Mouse (Mus musculus): ENCODE measurements around the gene Fam111a. TPM values are rescaled to one million over a fixed set of nuclear protein-coding genes. Genes with fewer than 3 reads are reported as not detected.
A peak's percentile ranks its signal among the peaks of the same experiment; 100 is the strongest.

The Fam111a gene
- polyA plus RNA-seq, 1 experiment from 2014 or later, result 19.9 TPM

DNA sequence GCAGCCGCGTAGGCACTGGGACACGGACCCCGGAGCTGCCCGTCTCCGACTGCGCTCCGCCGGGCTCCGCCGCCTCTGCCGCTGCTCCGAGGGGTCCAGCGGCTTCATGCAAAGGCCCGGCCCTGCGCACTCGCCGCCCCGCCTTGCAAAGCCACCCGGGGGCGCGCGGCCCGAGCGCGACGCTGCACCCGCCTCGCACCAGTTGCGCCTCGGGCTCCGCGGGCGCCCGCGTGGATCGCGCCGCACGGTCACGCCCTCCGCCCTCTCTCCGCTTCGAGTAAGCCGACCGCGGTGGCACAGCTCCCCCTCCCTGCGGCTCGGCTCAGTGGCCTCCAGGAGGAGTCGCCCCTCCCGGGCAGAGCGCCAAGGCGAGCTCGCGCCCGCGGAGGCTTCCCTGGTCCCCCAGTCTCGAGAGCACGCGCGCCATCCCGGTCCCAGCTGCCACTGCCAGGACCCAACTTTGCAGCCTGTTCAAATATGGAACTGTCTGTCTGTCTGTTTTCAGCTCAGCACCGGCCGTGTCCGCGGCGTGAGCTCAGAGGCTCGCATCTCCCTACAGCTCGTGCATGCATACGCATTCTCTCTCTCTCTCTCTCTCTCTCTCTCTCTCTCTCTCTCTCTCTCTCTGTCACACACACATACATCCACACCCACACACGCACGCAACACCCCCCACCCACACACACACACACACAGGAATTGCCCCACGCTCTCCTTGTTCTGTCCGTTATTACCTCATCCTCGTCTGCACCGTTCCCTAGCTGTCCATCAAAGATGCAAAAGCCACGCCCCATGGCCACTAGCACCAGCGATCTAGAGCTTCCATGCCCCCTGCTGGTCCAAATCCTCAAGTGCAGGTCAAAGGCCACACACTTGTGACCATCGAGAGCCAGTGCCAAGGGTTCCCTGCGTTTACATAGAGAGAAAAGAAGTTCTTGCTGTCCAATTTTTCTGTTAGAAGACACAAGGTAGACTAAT lies 43.9 kb upstream of the Fam111a start, which contains the start of gene Dtx4:
Gene Dtx4 (minus strand): TSS at position 85 of the 978 bp plus-strand sequence.
- H3K4me2 ChIP-seq (ENCODE audit: low read length), result peak within 1 kb of the TSS; percentile 67
- peaks cover 11% of the 10 kb centered on the region; the same call in 1 of the 2 replicates for H3K36me3 ChIP-seq (ENCODE audit: control insufficient read depth, insufficient read depth, low read length)
- WGBS, result under 1% methylated on average over 71 of the region's 80 CpGs
- no peaks in the 10 kb centered on the region for H3K27me3 ChIP-seq (replicated peaks; ENCODE audit: control insufficient read depth, insufficient read depth, low read length)
- H3K9ac ChIP-seq (ENCODE audit: low read length), result peak within 1 kb of the TSS; percentile 93
- peaks cover 19% of the 10 kb centered on the region; the same call in 1 of the 2 replicates for H3K4me1 ChIP-seq (replicated peaks; ENCODE audit: control insufficient read depth, insufficient read depth, low read length)
- H3K9me3 ChIP-seq (ENCODE audit: control insufficient read depth, low read length), result no peaks in the 10 kb centered on the region
- peak within 1 kb of the TSS; percentile 94 for H3K27ac ChIP-seq (ENCODE audit: low read depth)
- H3K4me3 ChIP-seq (ENCODE audit: low read depth, low read length), result peak within 1 kb of the TSS; percentile 82
- ATAC-seq (replicated peaks; ENCODE audit: low FRiP score, low TSS enrichment, low read depth) (peak; percentile 93), DNase-seq (ENCODE audit: low spot score) (peak; percentile 96)

DNA sequence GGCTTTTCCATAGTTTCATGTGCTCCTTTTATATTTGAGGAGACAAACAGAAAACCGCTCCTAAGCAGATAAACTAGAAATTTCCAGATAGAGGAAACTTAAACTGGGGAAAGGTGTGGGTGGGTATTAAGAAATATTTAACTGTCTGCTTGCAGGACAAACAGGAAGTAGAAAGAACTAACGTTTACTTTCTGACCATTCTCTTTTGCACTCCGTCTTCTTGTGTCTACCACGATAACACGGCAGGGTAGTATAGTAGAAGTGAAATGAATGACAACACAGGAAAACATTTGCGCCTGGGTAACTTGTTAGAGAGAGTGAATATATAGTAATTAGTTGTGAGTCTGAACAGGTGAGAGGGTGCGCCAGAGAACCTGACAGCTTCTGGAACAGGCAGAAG lies 42.8 kb upstream of the Fam111a start:
- Histone ChIP-seq H3K4me1 (replicated peaks; ENCODE audit: control insufficient read depth, insufficient read depth, low read length) (peaks cover 19% of the 10 kb centered on the region; the same call in 1 of the 2 replicates), H3K4me2 (ENCODE audit: low read length) (no peak overlapping the region), H3K27ac (ENCODE audit: low read depth) (no peak overlapping the region), H3K9me3 (ENCODE audit: control insufficient read depth, low read length) (no peaks in the 10 kb centered on the region), H3K36me3 (ENCODE audit: control insufficient read depth, insufficient read depth, low read length) (0 out of 2 replicates have a peak, but pooled peaks cover 3% of the 10 kb centered on the region), H3K4me3 (ENCODE audit: low read depth, low read length) (no peak overlapping the region), H3K27me3 (replicated peaks; ENCODE audit: control insufficient read depth, insufficient read depth, low read length) (no peaks in the 10 kb centered on the region), H3K9ac (ENCODE audit: low read length) (no peak overlapping the region)
- 68% methylated on average over 7 of the region's 7 CpGs for WGBS
- DNase-seq (ENCODE audit: low spot score) (no peak), ATAC-seq (replicated peaks; ENCODE audit: low FRiP score, low TSS enrichment, low read depth) (no peak)

DNA sequence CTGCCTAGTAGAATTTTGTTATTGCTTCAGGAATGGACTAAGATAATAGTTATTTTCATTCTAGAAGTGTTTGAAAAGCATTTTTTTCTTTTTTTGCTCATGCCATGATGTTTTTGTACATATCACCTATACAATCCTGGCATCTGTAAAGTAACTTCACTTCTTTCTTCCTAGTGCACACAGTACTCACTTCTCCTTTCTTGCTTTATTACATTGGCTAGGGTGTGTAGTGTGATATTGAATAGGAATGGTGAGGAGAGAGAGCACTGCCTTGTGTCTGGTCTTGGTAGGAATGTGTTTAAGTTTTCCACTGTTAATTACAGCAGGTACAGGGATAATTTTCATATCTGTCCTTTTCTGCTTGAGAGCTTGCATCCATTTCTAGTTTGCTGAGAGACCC lies 30.9 kb upstream of the Fam111a start:
- no peak overlapping the region for H3K9ac ChIP-seq (ENCODE audit: low read length)
- no peaks in the 10 kb centered on the region for H3K9me3 ChIP-seq (ENCODE audit: control insufficient read depth, low read length)
- H3K27me3 ChIP-seq (replicated peaks; ENCODE audit: control insufficient read depth, insufficient read depth, low read length), result no peaks in the 10 kb centered on the region
- no peak overlapping the region for H3K4me2 ChIP-seq (ENCODE audit: low read length)
- H3K4me1 ChIP-seq (replicated peaks; ENCODE audit: control insufficient read depth, insufficient read depth, low read length), result no peaks in the 10 kb centered on the region
- ATAC-seq (replicated peaks; ENCODE audit: low FRiP score, low TSS enrichment, low read depth), result no peak
- H3K4me3 ChIP-seq (ENCODE audit: low read depth, low read length), result no peak overlapping the region
- no peak for DNase-seq (ENCODE audit: low spot score)
- no peak overlapping the region for H3K27ac ChIP-seq (ENCODE audit: low read depth)
- H3K36me3 ChIP-seq (ENCODE audit: control insufficient read depth, insufficient read depth, low read length), result no peaks in the 10 kb centered on the region

DNA sequence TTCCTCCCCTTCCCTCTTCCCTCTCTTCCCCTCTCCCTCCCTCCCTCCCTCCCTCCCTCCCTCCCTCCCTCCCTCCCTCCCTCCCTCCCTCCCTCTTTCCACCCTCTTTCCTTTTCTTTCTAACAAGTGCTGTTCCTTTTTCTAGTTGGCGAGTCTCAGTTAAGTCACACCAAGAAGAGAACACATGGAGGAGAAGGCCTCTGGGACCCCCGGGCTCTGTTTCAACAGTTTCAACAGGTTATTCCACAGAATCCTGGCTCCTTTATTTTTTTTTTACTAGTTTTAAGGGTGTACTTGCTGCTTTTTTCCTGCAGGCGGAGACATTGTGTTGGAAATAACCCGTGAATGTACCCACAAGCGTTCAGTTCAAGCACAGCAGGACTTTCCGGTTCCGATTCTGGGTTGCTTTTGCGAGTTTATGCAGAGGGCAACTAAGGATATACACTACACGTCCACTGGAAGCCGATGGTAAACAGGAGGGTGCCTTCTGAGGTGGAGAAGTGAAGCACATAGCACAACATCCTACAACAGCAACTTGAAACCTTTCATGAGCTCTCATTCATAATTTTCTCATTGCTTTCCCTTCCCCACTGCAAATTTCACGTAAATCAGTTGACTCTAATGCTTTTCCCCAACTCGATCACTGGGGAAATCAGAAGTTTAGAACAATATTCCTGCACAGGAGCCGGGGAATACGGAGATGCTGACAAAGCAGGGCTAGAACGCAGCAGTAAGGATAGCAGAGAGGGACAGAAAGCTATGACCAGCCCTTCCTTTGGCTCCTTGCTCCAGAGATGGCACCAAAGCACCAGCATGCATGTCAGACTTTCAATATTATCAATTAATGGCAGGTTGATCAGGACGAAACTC lies 27.6 kb upstream of the Fam111a start:
- Histone ChIP-seq H3K9me3 (ENCODE audit: control insufficient read depth, low read length) (no peaks in the 10 kb centered on the region), H3K27me3 (replicated peaks; ENCODE audit: control insufficient read depth, insufficient read depth, low read length) (no peaks in the 10 kb centered on the region), H3K4me2 (ENCODE audit: low read length) (peak overlapping the region; percentile 83), H3K9ac (ENCODE audit: low read length) (peak overlapping the region; percentile 64), H3K36me3 (ENCODE audit: control insufficient read depth, insufficient read depth, low read length) (no peaks in the 10 kb centered on the region), H3K4me3 (ENCODE audit: low read depth, low read length) (peak overlapping the region; percentile 40), H3K27ac (ENCODE audit: low read depth) (no peak overlapping the region; the same call in 1 of the 2 replicates), H3K4me1 (replicated peaks; ENCODE audit: control insufficient read depth, insufficient read depth, low read length) (no peaks in the 10 kb centered on the region)
- DNase-seq (ENCODE audit: low spot score) (peak; percentile 83), ATAC-seq (replicated peaks; ENCODE audit: low FRiP score, low TSS enrichment, low read depth) (peak; percentile 79)
- WGBS, result 3% methylated on average over 16 of the region's 16 CpGs

DNA sequence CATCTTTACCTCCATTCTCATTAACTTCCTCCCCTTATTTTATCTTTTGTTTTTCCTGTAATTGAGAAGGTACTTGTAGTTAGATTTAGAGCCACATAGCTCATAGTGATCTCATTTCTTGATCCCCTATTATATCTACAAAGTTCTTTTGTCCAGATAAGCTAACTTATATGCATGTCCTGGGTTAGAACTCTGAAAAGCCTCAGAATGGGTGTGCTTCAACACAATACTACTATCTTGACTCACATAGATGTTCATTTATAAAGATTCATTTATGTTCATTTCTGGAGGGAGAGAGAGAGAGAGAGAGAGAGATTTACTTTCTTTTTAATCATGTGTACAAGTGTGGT lies 27.0 kb upstream of the Fam111a start:
- no peaks in the 10 kb centered on the region for H3K36me3 ChIP-seq (ENCODE audit: control insufficient read depth, insufficient read depth, low read length)
- H3K9me3 ChIP-seq (ENCODE audit: control insufficient read depth, low read length), result no peaks in the 10 kb centered on the region
- peak overlapping the region; percentile 83 for H3K4me2 ChIP-seq (ENCODE audit: low read length)
- no peak overlapping the region for H3K27ac ChIP-seq (ENCODE audit: low read depth)
- no peak for DNase-seq (ENCODE audit: low spot score)
- no peak for ATAC-seq (replicated peaks; ENCODE audit: low FRiP score, low TSS enrichment, low read depth)
- no peaks in the 10 kb centered on the region for H3K4me1 ChIP-seq (replicated peaks; ENCODE audit: control insufficient read depth, insufficient read depth, low read length)
- H3K4me3 ChIP-seq (ENCODE audit: low read depth, low read length), result peak overlapping the region; percentile 40
- no peaks in the 10 kb centered on the region for H3K27me3 ChIP-seq (replicated peaks; ENCODE audit: control insufficient read depth, insufficient read depth, low read length)
- no peak overlapping the region for H3K9ac ChIP-seq (ENCODE audit: low read length)

DNA sequence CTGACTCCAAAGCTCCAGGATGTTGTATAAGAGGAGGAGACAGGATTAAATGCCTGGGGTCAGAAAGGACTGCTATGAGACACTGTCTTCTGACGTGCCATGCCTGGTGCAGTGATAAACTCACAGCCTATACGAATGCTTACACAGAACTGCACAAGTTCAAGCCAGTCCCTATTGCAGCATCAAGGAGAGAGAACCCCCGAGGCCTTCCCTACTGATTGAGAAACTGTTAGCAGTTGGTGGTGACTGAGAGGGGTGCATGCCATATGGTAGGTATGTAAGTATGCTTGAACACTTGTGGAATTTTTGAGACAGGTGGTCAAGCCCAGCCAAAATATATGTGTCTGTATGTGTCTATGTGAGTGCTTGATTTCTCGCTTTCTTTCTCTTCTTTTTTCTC lies 22.2 kb upstream of the Fam111a start:
- DNase-seq (ENCODE audit: low spot score), result no peak
- Histone ChIP-seq H3K36me3 (ENCODE audit: control insufficient read depth, insufficient read depth, low read length) (no peaks in the 10 kb centered on the region), H3K9me3 (ENCODE audit: control insufficient read depth, low read length) (no peaks in the 10 kb centered on the region)

DNA sequence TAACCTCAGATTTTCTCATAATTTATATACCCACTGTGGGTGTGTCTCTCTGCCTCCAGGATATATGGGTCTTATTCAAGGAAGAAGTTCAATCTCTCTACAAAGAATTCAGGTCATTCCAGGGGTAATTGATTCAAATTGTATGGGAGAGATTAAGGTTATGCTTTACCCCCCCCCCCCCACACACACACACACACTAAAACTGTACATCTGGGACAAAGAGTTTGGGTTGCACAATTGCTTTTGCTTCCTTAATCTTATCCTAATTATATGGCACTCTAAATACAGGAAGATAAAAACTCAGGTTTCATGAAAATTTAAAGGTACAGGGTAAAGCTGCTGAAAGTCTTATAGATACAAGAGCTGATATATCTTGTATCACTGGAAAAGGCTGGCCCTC lies 8.4 kb upstream of the Fam111a start:
- no peak for ATAC-seq (replicated peaks; ENCODE audit: low FRiP score, low TSS enrichment, low read depth)
- Histone ChIP-seq H3K27ac (ENCODE audit: low read depth) (no peak overlapping the region), H3K4me3 (ENCODE audit: low read depth, low read length) (no peak overlapping the region), H3K27me3 (replicated peaks; ENCODE audit: control insufficient read depth, insufficient read depth, low read length) (no peaks in the 10 kb centered on the region), H3K4me1 (replicated peaks; ENCODE audit: control insufficient read depth, insufficient read depth, low read length) (no peaks in the 10 kb centered on the region), H3K9ac (ENCODE audit: low read length) (no peak overlapping the region), H3K9me3 (ENCODE audit: control insufficient read depth, low read length) (no peaks in the 10 kb centered on the region), H3K4me2 (ENCODE audit: low read length) (no peak overlapping the region), H3K36me3 (ENCODE audit: control insufficient read depth, insufficient read depth, low read length) (no peaks in the 10 kb centered on the region)
- DNase-seq (ENCODE audit: low spot score), result no peak

More for the DNA sequence above, 22.2 kb upstream of the Fam111a start:
- Histone ChIP-seq H3K27ac (ENCODE audit: low read depth) (no peak overlapping the region), H3K4me3 (ENCODE audit: low read depth, low read length) (no peak overlapping the region), H3K27me3 (replicated peaks; ENCODE audit: control insufficient read depth, insufficient read depth, low read length) (no peaks in the 10 kb centered on the region), H3K9ac (ENCODE audit: low read length) (no peak overlapping the region), H3K4me1 (replicated peaks; ENCODE audit: control insufficient read depth, insufficient read depth, low read length) (no peaks in the 10 kb centered on the region), H3K4me2 (ENCODE audit: low read length) (no peak overlapping the region)
- ATAC-seq (replicated peaks; ENCODE audit: low FRiP score, low TSS enrichment, low read depth), result no peak
- WGBS, result 47% methylated on average over 4 of the region's 4 CpGs

DNA sequence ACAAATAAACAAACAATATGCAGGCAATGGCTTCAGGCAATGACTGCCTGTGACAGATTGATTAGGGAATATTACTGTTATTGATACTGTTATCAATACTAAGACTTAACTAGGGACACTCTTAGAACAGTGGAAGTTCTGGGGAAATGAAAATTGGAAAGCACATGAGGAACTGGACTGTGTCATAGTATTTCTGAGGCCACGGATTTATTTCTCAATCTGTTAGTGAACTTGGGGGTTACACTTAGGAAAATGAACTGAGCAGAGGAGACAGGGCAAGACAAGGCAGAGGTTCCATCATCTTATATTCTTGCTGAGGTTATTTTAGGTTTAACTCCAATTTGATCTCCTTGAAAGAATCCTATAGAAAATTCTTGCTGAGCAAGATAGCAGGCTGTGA lies 5.6 kb upstream of the Fam111a start:
- WGBS, result 84% methylated on average over 1 of the region's 1 CpGs
- H3K27me3 ChIP-seq (replicated peaks; ENCODE audit: control insufficient read depth, insufficient read depth, low read length), result no peaks in the 10 kb centered on the region
- H3K4me2 ChIP-seq (ENCODE audit: low read length), result no peak overlapping the region
- H3K27ac ChIP-seq (ENCODE audit: low read depth), result no peak overlapping the region
- no peak overlapping the region for H3K9ac ChIP-seq (ENCODE audit: low read length)
- H3K4me1 ChIP-seq (replicated peaks; ENCODE audit: control insufficient read depth, insufficient read depth, low read length), result no peaks in the 10 kb centered on the region
- no peak overlapping the region for H3K4me3 ChIP-seq (ENCODE audit: low read depth, low read length)
- H3K9me3 ChIP-seq (ENCODE audit: control insufficient read depth, low read length), result no peaks in the 10 kb centered on the region
- DNase-seq (ENCODE audit: low spot score), result no peak
- no peak for ATAC-seq (replicated peaks; ENCODE audit: low FRiP score, low TSS enrichment, low read depth)
- no peaks in the 10 kb centered on the region for H3K36me3 ChIP-seq (ENCODE audit: control insufficient read depth, insufficient read depth, low read length)
